Mouse (Mus musculus) left cerebral cortex, postnatal 25 days (tissue): ENCODE measurements around the gene Scnm1. TPM values are rescaled to one million over a fixed set of nuclear protein-coding genes. Genes with fewer than 3 reads are reported as not detected.
A peak's percentile ranks its signal among the peaks of the same experiment; 100 is the strongest.

Experiments
- DNase-seq, 2 experiments: peaks; one replicate each; pipeline ENCODE4 v3.0.0; 2022; ENCODE audit warnings: low spot score in 2 of 2, mixed read lengths in 1 of 2
- intact Hi-C: fragments of 180-260 bp; cut with DNase I; formaldehyde crosslinking; loops from one replicate; pipeline ENCODE4 v1.15.1; 2025
- total RNA-seq, 2 experiments: library from RNA; stranded (reverse); gene quantifications; 2 replicates each; pipeline ENCODE4 v1.2.3; 2021

Gene Scnm1
- total RNA-seq, result 10 to 100 TPM; 42.1 to 46.2 TPM

GRCm38 (mm10) chr3:95133680-95134101 lies at the start of gene Scnm1, which contains the start of gene Lysmd1:
Scnm1 (minus strand) TSS chr3:95134011.
Lysmd1 (plus strand) TSS chr3:95134088.
- DNase-seq, result peak; percentile 88 to 98

GRCm38 (mm10) chr3:95181841-95182240 lies 48.0 kb upstream of the Scnm1 start:
- intact Hi-C loops, result no loop called here
- DNase-seq, result no peak

More at GRCm38 (mm10) chr3:95133680-95134101, at the start of gene Scnm1, which contains the start of gene Lysmd1:
- intact Hi-C loops, result loop anchor here (2.0 kb wide), 1 partner anchor 23 kb away; the partner anchor contains the start of gene Vps72

GRCm38 (mm10) chr3:95179890-95180289 lies 46.1 kb upstream of the Scnm1 start:
- intact Hi-C loops, result no loop called here

GRCm38 (mm10) chr3:95178948-95179347 lies 45.1 kb upstream of the Scnm1 start:
- peak in 1 of 2 experiments; percentile 74 for DNase-seq
- intact Hi-C loops, result no loop called here

More at GRCm38 (mm10) chr3:95179890-95180289, 46.1 kb upstream of the Scnm1 start:
- no peak for DNase-seq

- no peak for DNase-seq
- intact Hi-C loops, result no loop called here
Measured at GRCm38 (mm10) chr3:95177583-95177982, 43.8 kb upstream of the Scnm1 start.

- intact Hi-C loops, result no loop called here
Measured at GRCm38 (mm10) chr3:95176500-95176899, 42.7 kb upstream of the Scnm1 start.

GRCm38 (mm10) chr3:95174011-95174592 lies 40.3 kb upstream of the Scnm1 start:
- peak; percentile 68 to 74 for DNase-seq
- intact Hi-C loops, result no loop called here

More at GRCm38 (mm10) chr3:95176500-95176899, 42.7 kb upstream of the Scnm1 start:
- DNase-seq, result no peak

GRCm38 (mm10) chr3:95173256-95173949 lies 39.6 kb upstream of the Scnm1 start:
- DNase-seq, result no peak
- intact Hi-C loops, result no loop called here

GRCm38 (mm10) chr3:95172526-95173255 lies 38.9 kb upstream of the Scnm1 start:
- intact Hi-C loops, result no loop called here
- no peak for DNase-seq

- no peak for DNase-seq
- intact Hi-C loops, result no loop called here
Measured at GRCm38 (mm10) chr3:95171105-95171504, 37.3 kb upstream of the Scnm1 start.

GRCm38 (mm10) chr3:95169996-95170395 lies 36.2 kb upstream of the Scnm1 start:
- intact Hi-C loops, result no loop called here
- no peak for DNase-seq

GRCm38 (mm10) chr3:95164840-95165239 lies 31.0 kb upstream of the Scnm1 start:
- intact Hi-C loops, result no loop called here
- no peak for DNase-seq

GRCm38 (mm10) chr3:95164256-95164550 lies 30.4 kb upstream of the Scnm1 start:
- DNase-seq, result no peak
- intact Hi-C loops, result no loop called here

GRCm38 (mm10) chr3:95163419-95164255 lies 29.8 kb upstream of the Scnm1 start:
- intact Hi-C loops, result no loop called here
- no peak for DNase-seq

- intact Hi-C loops, result no loop called here
Measured at GRCm38 (mm10) chr3:95162345-95162628, 28.5 kb upstream of the Scnm1 start.

GRCm38 (mm10) chr3:95161618-95162344 lies 28.0 kb upstream of the Scnm1 start:
- intact Hi-C loops, result no loop called here
- DNase-seq, result no peak

More at GRCm38 (mm10) chr3:95162345-95162628, 28.5 kb upstream of the Scnm1 start:
- no peak for DNase-seq

- DNase-seq, result no peak
- intact Hi-C loops, result no loop called here
Measured at GRCm38 (mm10) chr3:95161041-95161551, 27.3 kb upstream of the Scnm1 start.

- peak; percentile 87 to 94 for DNase-seq
- intact Hi-C loops, result no loop called here
Measured at GRCm38 (mm10) chr3:95159987-95160963, 26.5 kb upstream of the Scnm1 start, which contains the start of gene Sema6c. Sema6c (plus strand) TSS chr3:95160457.
